Mouse (Mus musculus) lung, postnatal 25 days (tissue): ENCODE data around the gene Fkbp2.
A peak's percentile ranks its signal among the peaks of the same experiment; 100 is the strongest.

Experiments
- DNase-seq: peaks from one replicate; pipeline ENCODE4 v3.0.0; 2022; ENCODE audit warnings: low spot score

The Fkbp2 gene

GRCm38 (mm10) chr19:6980381-6981093 lies at the start of gene Fkbp2:
Gene Fkbp2, minus strand, starts transcription at chr19:6980501.
- DNase-seq = peak; percentile 99

- no peak for DNase-seq
These were observed 49.2 kb upstream of the Fkbp2 start for GRCm38 (mm10) chr19:7029531-7029930.

GRCm38 (mm10) chr19:7020224-7020641 lies 39.9 kb upstream of the Fkbp2 start:
- DNase-seq = peak; percentile 74

GRCm38 (mm10) chr19:7019191-7019590 lies 38.9 kb upstream of the Fkbp2 start, which contains the start of gene Fermt3:
Gene Fermt3, minus strand, starts transcription at chr19:7019469.
- DNase-seq = peak; percentile 81

GRCm38 (mm10) chr19:7018546-7018945 lies 38.2 kb upstream of the Fkbp2 start:
- DNase-seq = no peak

- DNase-seq = no peak
These were observed 37.5 kb upstream of the Fkbp2 start for GRCm38 (mm10) chr19:7017541-7018457.

- DNase-seq = no peak
These were observed 34.3 kb upstream of the Fkbp2 start for GRCm38 (mm10) chr19:7014481-7015135.

GRCm38 (mm10) chr19:7013984-7014383 lies 33.7 kb upstream of the Fkbp2 start:
- DNase-seq = no peak

GRCm38 (mm10) chr19:7012426-7012825 lies 32.1 kb upstream of the Fkbp2 start:
- no peak for DNase-seq

- DNase-seq = no peak
These were observed 26.7 kb upstream of the Fkbp2 start for GRCm38 (mm10) chr19:7006892-7007593.

- DNase-seq = no peak
These were observed 19.2 kb upstream of the Fkbp2 start for GRCm38 (mm10) chr19:6999360-7000063.

- no peak for DNase-seq
These were observed 17.5 kb upstream of the Fkbp2 start for GRCm38 (mm10) chr19:6997721-6998290.

- DNase-seq = peak; percentile 93
These were observed 15.7 kb upstream of the Fkbp2 start, which contains the start of the genes Nudt22 and Trpt1 for GRCm38 (mm10) chr19:6996006-6996405. Gene Nudt22, minus strand, starts transcription at chr19:6996117. Gene Trpt1, plus strand, starts transcription at chr19:6996131.

GRCm38 (mm10) chr19:6995255-6995991 lies 15.1 kb upstream of the Fkbp2 start:
- DNase-seq = no peak

- DNase-seq = no peak
These were observed 14.2 kb upstream of the Fkbp2 start for GRCm38 (mm10) chr19:6994489-6994888.

- no peak for DNase-seq
These were observed 13.7 kb upstream of the Fkbp2 start for GRCm38 (mm10) chr19:6994002-6994401.

GRCm38 (mm10) chr19:6993011-6993770 lies 12.9 kb upstream of the Fkbp2 start:
- DNase-seq = no peak

GRCm38 (mm10) chr19:6992011-6992858 lies 11.9 kb upstream of the Fkbp2 start, which contains the start of gene Dnajc4:
Gene Dnajc4, minus strand, starts transcription at chr19:6992572.
- peak; percentile 98 for DNase-seq
